Mouse (Mus musculus): ENCODE data around the gene Prrg3. TPM values are rescaled to one million over a fixed set of nuclear protein-coding genes. Genes with fewer than 3 reads are reported as not detected.

Prrg3 gene
- polyA plus RNA-seq (2017; shearing (Covaris generic)) = not detected

GRCm38 (mm10) chrX:71962073-71963051 is at the start of gene Prrg3:
Prrg3 (plus strand) TSS chrX:71962624.

DNA sequence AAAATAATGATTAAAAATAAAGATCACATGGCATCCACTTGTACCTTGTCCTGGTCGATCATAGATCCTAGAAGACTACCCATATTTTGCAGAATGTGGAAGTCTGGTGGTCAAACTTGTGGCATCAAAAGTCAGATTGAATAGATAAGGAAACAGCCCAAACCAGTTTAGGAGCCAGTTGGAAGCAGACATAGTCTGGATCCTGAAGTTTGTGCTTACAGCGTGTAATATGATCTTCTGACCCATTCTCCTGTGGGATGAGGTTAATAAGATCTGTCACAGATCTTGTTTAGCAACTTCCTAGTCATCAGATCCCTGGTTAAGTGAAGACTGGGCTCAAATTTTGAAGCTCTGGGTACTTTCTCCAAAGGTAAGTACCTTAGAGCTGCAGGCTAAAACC is 10.3 kb downstream of the Prrg3 start, which contains the start of gene Fate1:
Gene Fate1 (plus strand): TSS at position 301 of the 400 bp plus-strand sequence.

GRCm38 (mm10) chrX:71991549-71991948 is 29.1 kb downstream of the Prrg3 start, which contains the start of gene Cnga2:
Cnga2 (plus strand) TSS chrX:71991849.

Other genes starting within 250 kb of the Prrg3 start
- 33.8 TPM for gene Vma21, start 146.7 kb upstream of the Prrg3 start, polyA plus RNA-seq (2017; shearing (Covaris generic))
- gene Gm1141, start 41.6 kb upstream of the Prrg3 start, polyA plus RNA-seq (2017; shearing (Covaris generic)) = not detected
- not detected for gene Fate1, start 10.4 kb downstream of the Prrg3 start, polyA plus RNA-seq (2017; shearing (Covaris generic))
- 0.24 TPM for gene Cnga2, start 29.2 kb downstream of the Prrg3 start, polyA plus RNA-seq (2017; shearing (Covaris generic))